Mouse (Mus musculus) frontal cortex, postnatal 10 days (tissue): ENCODE measurements at regions not wholly inside any gene's neighbourhood (a gene's known extent, or its start where the extent isn't known, plus 50 kb on each side); places are given as distances from the start of the nearest gene placed in this dataset.
A peak's percentile ranks its signal among the peaks of the same experiment; 100 is the strongest.

Experiments used
- DNase-seq, 2 experiments: peaks; one replicate each; pipeline ENCODE4 v3.0.0; 2022; ENCODE audit warnings: low spot score in 2 of 2, mixed read lengths in 1 of 2

DNA sequence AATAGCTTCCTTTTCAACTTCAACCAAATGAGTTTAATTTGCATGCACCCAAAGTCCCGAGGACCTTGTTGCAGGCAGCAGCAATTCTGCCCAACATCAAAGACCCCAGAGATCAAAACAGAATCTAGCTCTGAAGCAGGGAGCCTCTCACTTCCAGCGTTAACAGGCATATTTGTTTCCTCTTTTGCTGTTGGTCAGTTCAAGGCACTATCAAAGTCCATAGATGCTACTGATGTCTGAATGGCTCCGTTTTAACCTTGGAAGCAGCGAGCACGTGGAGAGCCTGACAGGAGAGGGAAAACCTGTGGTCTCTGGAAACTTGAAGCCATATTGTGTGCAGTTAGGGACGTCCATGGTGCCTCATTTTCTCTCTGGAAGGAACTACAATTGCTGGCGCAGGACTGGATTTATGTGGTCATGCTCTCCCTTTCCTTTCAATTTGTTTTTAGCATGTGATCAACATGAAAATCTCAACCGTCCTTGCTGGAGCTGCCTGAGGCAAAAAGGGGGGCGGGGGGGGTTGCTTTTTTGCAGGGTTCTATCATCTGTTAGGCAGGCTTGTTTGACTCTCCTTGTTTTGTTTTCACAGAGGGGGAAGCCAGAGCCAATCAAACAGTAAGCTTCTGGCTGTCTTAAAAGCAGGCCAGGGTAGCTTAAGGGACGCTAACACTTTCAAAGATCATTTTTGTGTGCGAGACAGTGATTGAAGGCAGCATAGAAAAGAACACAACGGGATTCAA is 338.4 kb downstream of the Btg1 start:
- no peak for DNase-seq

GRCm38 (mm10) chr10:96955776-96956448 is 339.1 kb downstream of the Btg1 start:
- DNase-seq: peak in 1 of 2 experiments; percentile 5

DNA sequence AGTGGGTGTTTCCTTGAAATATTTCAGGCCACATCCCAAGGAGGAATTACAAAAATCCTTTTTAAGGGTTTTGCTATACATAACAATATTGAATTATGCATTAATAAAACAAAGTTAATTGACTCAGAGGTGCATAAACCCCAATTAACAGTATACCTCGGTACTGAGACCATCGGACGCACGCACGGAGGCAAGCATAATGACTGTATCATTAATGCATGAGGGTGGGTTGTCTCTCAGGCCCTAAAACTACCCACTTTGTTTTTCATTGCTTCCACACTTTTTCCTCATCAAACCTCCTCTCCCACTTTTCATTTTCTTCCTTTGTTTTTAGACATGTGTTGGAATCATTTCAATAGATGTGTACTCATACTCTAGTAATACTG is 339.6 kb downstream of the Btg1 start:
- no peak for DNase-seq

GRCm38 (mm10) chr10:96957019-96957418 is 340.2 kb downstream of the Btg1 start:
- DNase-seq: no peak

GRCm38 (mm10) chr10:96969825-96970224 is 353.0 kb downstream of the Btg1 start:
- no peak for DNase-seq

DNA sequence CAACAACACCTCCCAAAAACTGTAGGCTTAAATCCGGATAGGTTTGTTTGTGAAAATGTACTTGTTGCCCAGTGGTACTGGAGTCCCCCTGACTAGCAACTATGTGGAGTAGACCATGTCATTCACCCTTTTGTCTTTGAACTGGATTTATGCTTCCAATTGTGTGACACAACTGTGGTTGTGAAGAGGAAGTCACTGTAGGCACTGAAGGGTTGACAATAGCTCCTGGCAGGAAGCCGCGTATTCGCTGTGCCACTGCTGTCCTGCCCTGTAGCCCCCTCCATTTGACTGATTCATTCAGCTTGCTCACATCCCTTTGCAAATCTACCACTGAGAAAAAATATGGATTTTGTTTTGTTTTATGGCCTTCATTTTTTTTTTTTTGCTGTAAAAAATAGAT is 353.9 kb downstream of the Btg1 start:
- DNase-seq: no peak

GRCm38 (mm10) chr10:96971810-96972209 is 355.0 kb downstream of the Btg1 start:
- DNase-seq: no peak

DNA sequence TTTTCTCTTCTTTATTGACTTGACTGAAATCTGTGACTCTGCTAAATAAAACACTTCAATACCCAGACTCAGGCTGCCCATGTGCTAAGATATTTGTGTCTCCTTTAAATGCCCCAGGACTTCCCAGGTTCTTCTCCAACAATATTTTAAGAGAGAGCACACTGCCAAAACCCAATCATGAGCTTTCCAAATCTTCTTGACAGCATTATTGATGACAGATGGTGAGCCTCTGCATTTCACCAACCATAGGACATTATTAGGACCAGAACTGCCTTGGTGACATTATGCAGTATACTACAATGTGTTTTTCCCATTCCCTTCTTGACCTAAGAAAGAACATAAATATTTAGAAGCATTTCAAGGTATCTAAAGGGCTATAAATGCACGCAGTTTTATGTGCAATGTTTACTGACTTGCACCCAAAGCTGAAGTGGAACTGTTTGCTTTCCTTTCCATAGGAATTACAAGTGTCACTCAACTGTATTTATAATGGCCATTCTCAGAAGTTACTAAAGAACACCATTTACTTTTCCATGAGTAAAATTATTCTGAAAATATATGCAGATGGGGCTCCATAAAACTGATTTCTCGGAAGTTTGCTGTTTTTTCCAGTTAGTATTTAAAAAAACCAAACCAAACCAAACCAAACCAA is 357.6 kb downstream of the Btg1 start:
- DNase-seq: no peak

- DNase-seq: no peak
Measured at GRCm38 (mm10) chr10:96976691-96977090, 359.9 kb downstream of the Btg1 start.

DNA sequence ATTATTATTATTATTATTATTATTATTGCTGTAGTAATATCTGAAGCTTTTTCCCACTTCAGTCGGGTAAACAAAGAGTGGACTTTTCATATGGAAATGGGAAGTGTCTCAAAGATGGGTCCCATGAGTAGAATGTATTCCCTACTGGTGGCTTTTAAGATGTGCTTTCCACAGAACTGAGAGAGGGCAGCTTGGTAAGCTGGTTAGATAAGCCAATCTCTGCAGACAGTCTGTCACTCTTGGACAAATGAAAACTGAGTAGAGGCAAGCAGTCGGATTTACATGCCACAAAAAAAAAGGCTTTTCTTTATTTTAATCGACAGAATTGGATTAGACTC is 363.7 kb downstream of the Btg1 start:
- DNase-seq: no peak

DNA sequence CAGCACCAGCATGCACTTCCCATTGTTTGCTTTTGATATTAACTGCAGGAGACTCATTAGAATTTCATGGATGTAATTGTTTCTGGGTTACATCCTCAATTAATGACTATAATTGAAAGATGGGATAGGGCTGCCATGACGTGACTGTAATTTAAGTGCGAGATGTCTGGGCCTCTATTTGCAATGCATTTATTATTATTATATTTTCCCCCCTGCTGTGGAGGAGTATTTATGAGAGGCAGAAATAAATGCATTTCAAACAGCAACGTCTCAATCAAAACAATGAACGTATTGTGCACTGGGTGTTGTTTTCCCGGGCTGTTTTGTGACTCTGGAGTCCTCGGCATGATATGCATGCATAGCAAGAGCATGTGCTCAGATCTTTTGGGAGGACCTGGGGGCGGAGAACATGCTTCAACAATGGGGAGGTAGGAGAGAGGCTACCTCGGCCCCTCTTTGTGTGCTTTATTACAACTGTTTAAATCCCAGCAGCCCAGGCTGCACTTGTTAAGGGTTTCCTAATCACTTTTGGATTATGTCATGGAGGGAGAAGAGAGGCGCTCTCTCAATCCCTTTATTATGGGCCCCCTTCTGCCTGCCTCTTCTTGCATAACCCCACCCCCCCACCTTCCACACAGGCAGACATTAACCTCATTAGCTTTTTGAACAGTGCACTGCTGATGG is 364.2 kb downstream of the Btg1 start:
- DNase-seq: peak in 1 of 2 experiments; percentile 7

- no peak for DNase-seq
Measured at GRCm38 (mm10) chr10:96981516-96981869, 364.7 kb downstream of the Btg1 start.

- no peak for DNase-seq
Measured at GRCm38 (mm10) chr10:97000871-97001270, 384.1 kb downstream of the Btg1 start.

- no peak for DNase-seq
Measured at GRCm38 (mm10) chr10:97008873-97009272, 392.1 kb downstream of the Btg1 start.

DNA sequence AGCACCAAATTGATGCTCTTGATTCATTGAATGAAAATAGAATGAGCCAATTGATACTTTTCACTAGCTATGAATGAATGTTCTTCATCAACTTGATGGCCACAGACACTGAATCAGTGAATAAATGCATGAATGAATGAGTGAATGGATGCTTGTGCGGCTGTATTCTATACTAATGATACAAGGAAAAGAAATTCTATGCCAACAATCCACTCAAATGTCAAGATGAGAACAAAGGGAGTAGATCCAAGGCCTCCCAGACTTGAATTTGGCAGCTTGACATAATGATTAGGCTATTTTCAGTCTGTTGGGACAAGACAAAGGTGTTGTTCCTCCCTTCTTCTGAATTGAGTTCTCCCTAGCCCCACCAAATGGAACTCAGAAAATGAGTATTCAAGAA is 393.1 kb downstream of the Btg1 start:
- no peak for DNase-seq

DNA sequence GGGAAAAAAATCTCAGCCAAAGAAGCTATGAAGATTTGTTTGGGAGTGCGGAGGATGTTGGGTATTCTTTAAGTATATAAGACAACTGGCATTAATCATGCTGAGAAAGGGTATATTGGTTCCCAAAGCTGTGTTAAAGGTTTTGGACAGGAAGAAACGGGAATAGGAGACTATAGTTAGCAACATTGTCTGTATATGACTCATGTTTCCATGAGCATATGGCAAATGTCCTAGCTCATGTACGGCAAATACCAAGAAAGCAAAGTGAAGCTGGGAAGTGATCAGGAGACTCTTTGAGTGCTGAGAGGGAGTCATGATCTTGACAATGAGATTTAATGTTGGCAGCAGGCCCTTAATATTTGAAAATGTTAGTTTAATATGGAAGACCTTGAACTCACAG is 401.8 kb downstream of the Btg1 start:
- no peak for DNase-seq

DNA sequence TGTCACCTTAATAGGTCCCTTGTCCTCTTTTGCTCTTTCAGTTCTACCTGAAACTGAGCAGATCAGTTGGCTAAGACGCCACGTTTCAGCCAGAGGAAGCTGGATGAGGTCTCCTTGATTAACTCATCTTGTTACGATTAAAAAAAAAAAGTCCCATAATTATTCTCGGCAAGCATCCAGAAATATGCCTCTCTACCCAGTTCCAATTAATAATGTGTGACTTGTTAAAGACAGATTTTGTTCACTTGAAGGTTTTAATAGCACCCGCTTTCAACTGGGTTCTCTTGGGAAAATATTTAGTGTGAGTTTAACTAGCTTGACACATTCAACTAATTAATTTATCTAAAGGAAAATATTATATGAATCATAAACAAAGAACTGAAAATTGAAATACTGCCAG is 412.0 kb downstream of the Btg1 start:
- DNase-seq: no peak

DNA sequence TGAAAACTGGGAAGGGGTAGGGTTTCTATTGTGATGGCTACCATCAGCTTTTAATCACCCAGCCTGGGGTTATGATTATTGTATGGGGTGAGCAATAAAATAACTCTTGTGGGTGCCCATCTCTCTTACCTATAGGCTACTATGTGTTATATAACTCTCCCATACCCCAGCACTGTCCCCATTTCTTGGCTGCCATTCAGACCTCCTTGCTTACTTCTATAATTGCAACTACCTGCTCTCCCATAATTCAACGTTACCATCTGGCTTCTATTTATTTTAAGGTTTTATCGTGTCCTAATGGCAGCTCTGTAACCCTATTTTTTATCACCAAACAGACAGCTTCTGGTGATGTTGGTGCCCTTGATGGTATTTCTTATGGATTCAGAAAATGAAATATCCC is 414.2 kb downstream of the Btg1 start:
- DNase-seq: no peak

GRCm38 (mm10) chr10:97035371-97035786 is 418.6 kb downstream of the Btg1 start:
- DNase-seq: peak; percentile 8 to 10

- DNase-seq: no peak
Measured at GRCm38 (mm10) chr10:97038025-97038424, 421.2 kb downstream of the Btg1 start.

- no peak for DNase-seq
Measured at GRCm38 (mm10) chr10:97047566-97047965, 430.8 kb downstream of the Btg1 start.

DNA sequence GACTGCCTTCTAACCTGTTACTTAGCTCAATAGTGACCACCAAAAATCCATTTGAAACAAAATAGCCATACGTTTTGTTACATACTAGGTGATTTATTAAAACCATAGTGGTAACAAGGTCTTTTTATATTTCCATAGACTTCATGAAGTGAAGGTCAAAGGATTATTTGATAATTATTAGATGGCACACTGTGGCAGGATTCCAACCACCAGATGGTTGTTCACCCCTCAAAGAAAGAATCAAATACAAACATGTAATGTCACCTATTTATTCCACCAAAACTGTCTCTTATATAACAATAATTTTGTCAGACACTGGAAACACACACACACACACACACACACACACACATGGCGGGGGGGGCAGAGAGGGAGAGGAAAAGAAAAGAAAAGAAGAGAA is 431.2 kb downstream of the Btg1 start:
- no peak for DNase-seq

DNA sequence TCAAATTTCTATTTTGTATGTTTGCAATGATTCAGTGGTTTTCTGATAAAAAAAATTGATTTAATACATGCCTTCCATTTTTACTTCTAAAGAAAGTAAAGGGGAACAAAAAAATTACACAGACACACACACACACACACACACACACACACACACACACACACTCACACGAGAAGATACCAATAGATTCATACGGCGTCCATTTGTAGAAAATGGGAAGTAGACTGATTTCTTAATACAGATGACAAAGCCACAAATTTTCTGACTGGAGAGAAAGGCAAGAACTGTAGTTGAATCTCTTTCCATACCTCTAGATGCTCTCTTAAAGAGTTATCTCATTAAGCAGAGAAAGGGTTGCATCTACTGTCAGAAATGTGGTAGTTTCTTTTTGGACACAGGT is 424.9 kb upstream of the Dcn start:
- DNase-seq: no peak
